Mouse (Mus musculus) CH12.LX (cell line): Measurements from ENCODE around the gene Sall1.

Experiments
- BHLHE40 ChIP-seq: IDR thresholded peaks from 2 replicates; pipeline ENCODE4 v1.6.1; 2011; ENCODE audit warnings: mild to moderate bottlenecking, low read depth, low read length, improper control_type of control experiment
- CTCF ChIP-seq, 2 experiments: IDR thresholded peaks in 1 of 2; conservative IDR thresholded peaks in 1 of 2; 2 replicates each; pipeline ENCODE4 v1.5.1; 2011 to 2012; ENCODE audit warnings: low read depth in 2 of 2, low read length in 2 of 2, improper control_type of control experiment in 1 of 2, inconsistent platforms in 1 of 2, mild to moderate bottlenecking in 1 of 2, moderate library complexity in 1 of 2
- E2F4 ChIP-seq: IDR thresholded peaks from 2 replicates; pipeline ENCODE4 v1.6.1; 2011; ENCODE audit warnings: low read depth, low read length, improper control_type of control experiment; ENCODE audit not compliant: insufficient replicate concordance
- ETS1 ChIP-seq: conservative IDR thresholded peaks from 2 replicates; pipeline ENCODE4 v1.6.1; 2012; ENCODE audit warnings: low read depth, mild to moderate bottlenecking, inconsistent platforms, low read length, improper control_type of control experiment, moderate library complexity
- GABPA ChIP-seq: IDR thresholded peaks from 2 replicates; pipeline ENCODE4 v1.6.1; 2012; ENCODE audit warnings: low read depth, low read length, improper control_type of control experiment, inconsistent platforms; ENCODE audit not compliant: insufficient replicate concordance
- JUN ChIP-seq: IDR thresholded peaks from 2 replicates; pipeline ENCODE4 v1.6.1; 2011; ENCODE audit warnings: low read depth, mild to moderate bottlenecking, low read length, improper control_type of control experiment, moderate library complexity; ENCODE audit not compliant: insufficient read depth
- MAFK ChIP-seq: IDR thresholded peaks from 2 replicates; pipeline ENCODE4 v1.6.1; 2011; ENCODE audit warnings: low read length, improper control_type of control experiment; ENCODE audit not compliant: insufficient replicate concordance
- NELFE ChIP-seq: IDR thresholded peaks from 2 replicates; pipeline ENCODE4 v1.6.1; 2011; ENCODE audit warnings: low read depth, low read length, improper control_type of control experiment
- POLR2A ChIP-seq: IDR thresholded peaks from 2 replicates; pipeline ENCODE4 v1.6.1; 2011; ENCODE audit warnings: low read depth, mild to moderate bottlenecking, improper control_type of control experiment, low read length
- RAD21 ChIP-seq: IDR thresholded peaks from 2 replicates; pipeline ENCODE4 v1.6.1; 2011; ENCODE audit warnings: low read depth, mild to moderate bottlenecking, low read length, improper control_type of control experiment, moderate library complexity
- RCOR1 ChIP-seq: conservative IDR thresholded peaks from 2 replicates; pipeline ENCODE4 v1.6.1; 2012; ENCODE audit warnings: low read depth, mild to moderate bottlenecking, inconsistent platforms, low read length, improper control_type of control experiment
- SIN3A ChIP-seq: IDR thresholded peaks from 2 replicates; pipeline ENCODE4 v1.6.1; 2012; ENCODE audit warnings: low read length, improper control_type of control experiment, inconsistent platforms
- USF1 ChIP-seq: IDR thresholded peaks from 2 replicates; pipeline ENCODE4 v1.6.1; 2014; ENCODE audit warnings: low read depth, mild to moderate bottlenecking, inconsistent platforms, low read length, improper control_type of control experiment
- ZC3H11A ChIP-seq: IDR thresholded peaks from 2 replicates; pipeline ENCODE4 v1.6.1; 2012; ENCODE audit warnings: low read depth, mild to moderate bottlenecking, inconsistent platforms, low read length, improper control_type of control experiment

GRCm38 (mm10) chr8:89042118-89042460 lies 1.9 kb downstream of the Sall1 start:
- no peak for TF ChIP-seq SIN3A
- no peak for TF ChIP-seq USF1
- no peak for TF ChIP-seq CTCF (conservative IDR thresholded peaks at IDR 0.05 in 1 of 2, IDR thresholded peaks at IDR 0.05 in 1 of 2; ENCODE audit: low read depth in 2 of 2, low read length in 2 of 2)
- TF ChIP-seq JUN, result no peak
- no peak for TF ChIP-seq GABPA
- no peak for TF ChIP-seq ZC3H11A
- no peak for TF ChIP-seq NELFE
- no peak for TF ChIP-seq POLR2A
- TF ChIP-seq RAD21, result no peak
- TF ChIP-seq MAFK, result no peak
- TF ChIP-seq RCOR1, result no peak
- no peak for TF ChIP-seq BHLHE40
- no peak for TF ChIP-seq ETS1
- no peak for TF ChIP-seq E2F4
